19 mouse cellular contexts compared by ENCODE assay signal in the genomic region with DNA sequence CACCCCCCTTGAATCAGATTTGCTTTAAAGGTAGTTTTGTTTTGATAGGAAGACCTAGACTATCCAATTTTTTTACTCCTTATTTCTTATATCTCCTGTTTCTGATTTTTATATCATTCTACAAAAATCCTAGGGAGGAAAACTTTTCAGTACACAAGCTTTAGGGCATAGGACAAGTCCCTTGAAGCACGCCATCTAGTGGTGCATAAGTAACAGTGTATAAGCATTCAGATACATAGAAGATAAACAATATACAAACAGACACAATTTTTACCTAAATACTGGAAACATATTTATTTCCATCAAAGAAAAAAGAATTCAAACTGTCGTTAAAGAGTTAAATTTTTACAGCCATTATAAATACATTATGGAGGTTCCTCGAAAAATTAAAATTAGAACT. TPM values are rescaled to one million over a fixed set of nuclear protein-coding genes. Genes with fewer than 3 reads are reported as not detected.
DNase-seq lines count a peak whose midpoint lies in the region; TF ChIP-seq lines count a peak whose summit lies in the region.
"Had no signal": no experiment of that assay in that cellular context is flagged by ENCODE, and none has a peak within 500 bp of the region (broad histone marks: within the 10 kb centered on the region; RNA-seq: fewer than 3 reads in every experiment).

No protein-coding gene starts in this region.

- intact Hi-C loops in gastrocnemius, adult 2 months (cut with DNase I): no loop called here
- intact Hi-C loops in left cerebral cortex, adult 2 months (cut with DNase I): no loop called here
- intact Hi-C loops in left cerebral cortex, postnatal 36 days (cut with DNase I): no loop called here

- no peak overlapping the region for H3K27ac ChIP-seq in gastrocnemius, adult 2 months
- no peak overlapping the region for H3K27ac ChIP-seq in left cerebral cortex, adult 2 months
- H3K27ac ChIP-seq: forebrain, embryonic 12.5 days; liver, embryonic 14.5 days; lung, embryonic 15.5 days; macrophage; stomach, embryonic 15.5 days had no signal

- no peak for DNase-seq in gastrocnemius, adult 2 months
- DNase-seq in gastrocnemius, adult 8-10 months (ENCODE audit: low spot score in 2 of 2): no peak
- DNase-seq in left cerebral cortex, adult 2 months (ENCODE audit: extremely low spot score in 1 of 2, low spot score in 2 of 2): no peak
- no peak for DNase-seq in left cerebral cortex, postnatal 36 days (ENCODE audit: low spot score in 2 of 2)
- DNase-seq in 416B (ENCODE audit: low read depth) (peak; percentile 6), ZHBTc4 (ENCODE audit: low read depth, low spot score) (peak; percentile 3)
- no peak for DNase-seq in T-cell, adult 2 months (ENCODE audit: low spot score)
- DNase-seq: cerebellum, adult 11 months; cerebellum, adult 9-11 months; heart, postnatal 10 days; kidney, adult 2 months; kidney, postnatal 25 days; thymus, adult 2 months; thymus, postnatal 4 days had no signal

- peak; percentile 49 for TF ChIP-seq CTCF in gastrocnemius, adult 2 months (IDR thresholded peaks at IDR 0.05)
- peak; percentile 23 for TF ChIP-seq CTCF in left cerebral cortex, adult 2 months (IDR thresholded peaks at IDR 0.05)

- no peak overlapping the region for H3K4me3 ChIP-seq in gastrocnemius, adult 2 months
- no peak overlapping the region for H3K4me3 ChIP-seq in left cerebral cortex, adult 2 months
- H3K4me3 ChIP-seq: forebrain, embryonic 12.5 days; lung, embryonic 15.5 days; stomach, embryonic 15.5 days had no signal

RNA-seq across cellular contexts. Expression of a gene that starts 11.2 kb away (rescaled TPM):
- total RNA-seq in gastrocnemius, adult 2 months (2021): under 1 TPM; 0.08 to 0.17 TPM
- total RNA-seq in gastrocnemius, adult 8-10 months (2022): under 1 TPM in 3 of 4 experiments, not detected in 1; 0.09 to 0.13 (median 0.10) TPM
- total RNA-seq in left cerebral cortex, adult 2 months (2021): 1 to 10 TPM; 4.0 to 4.3 TPM
- 1 to 10 TPM; 3.3 to 4.1 TPM for total RNA-seq in left cerebral cortex, postnatal 36 days (2021)

Comparison
In these comparisons a context has a peak if more than half of its experiments do, and no peak if none do; other contexts are left out.
1. DNase-seq: peak in 416B (single experiment) and ZHBTc4 (single experiment); none in gastrocnemius, adult 2 months (single experiment), gastrocnemius, adult 8-10 months (0 of 2), left cerebral cortex, adult 2 months (0 of 2), left cerebral cortex, postnatal 36 days (0 of 2) and T-cell, adult 2 months (single experiment).